Mouse (Mus musculus): ENCODE measurements around the gene Adam11. TPM values are rescaled to one million over a fixed set of nuclear protein-coding genes. Genes with fewer than 3 reads are reported as not detected.
"Not testable (repeated sequence)": the region's sequence is repeated elsewhere in the genome, so short reads cannot be mapped to it uniquely, and the experiment has no call there.

Gene Adam11
- 5.9 and 7.3 TPM in 2 replicates for polyA plus RNA-seq (2014; fragmentation: Nextera tagmentation; extraction: Ambion mirVana)

DNA sequence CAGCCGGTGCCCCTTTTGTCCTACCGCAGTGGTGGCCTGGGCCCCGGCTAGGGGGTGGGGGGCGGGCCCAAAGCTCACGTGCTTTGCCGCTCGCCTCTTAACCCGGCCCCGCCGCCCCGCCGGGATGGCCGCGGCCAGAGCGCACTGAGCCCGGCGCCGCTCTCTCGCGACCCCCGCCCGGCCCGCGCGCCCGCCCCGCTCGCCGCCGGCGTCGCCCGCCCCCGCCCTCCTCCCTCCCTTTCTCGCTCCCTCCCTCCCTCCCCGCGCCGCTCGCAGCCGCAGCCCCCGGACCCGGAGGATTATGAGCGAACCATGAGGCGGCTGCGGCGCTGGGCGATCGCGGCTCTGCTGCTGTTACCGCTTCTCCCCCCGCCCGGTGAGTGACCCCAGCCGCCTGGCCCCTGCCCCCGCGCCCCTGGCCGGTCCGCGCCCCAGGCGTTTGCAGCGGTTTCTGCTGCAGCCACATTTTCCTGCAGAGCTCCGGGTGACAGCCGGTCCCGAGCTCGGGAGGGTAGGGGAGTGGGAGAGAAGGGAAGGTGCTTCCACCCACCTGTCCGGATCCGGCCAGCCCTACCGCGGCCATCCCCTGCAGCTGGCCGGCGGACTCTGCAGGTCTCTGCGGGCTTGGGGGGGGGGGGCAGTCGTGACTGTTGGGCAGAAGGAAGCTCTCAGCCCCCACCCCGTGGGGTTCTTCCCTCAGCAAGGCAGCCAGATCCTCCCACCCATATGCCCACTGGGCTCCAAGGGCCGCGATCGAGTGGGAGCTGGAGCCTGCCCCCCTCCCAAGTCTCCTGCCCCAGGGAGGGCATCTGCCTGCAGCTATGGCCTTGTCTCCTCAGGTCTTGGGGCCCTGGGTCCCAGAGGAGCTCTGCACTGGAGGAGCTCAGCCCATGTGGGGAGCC is at the start of gene Adam11:
Adam11 (plus strand) TSS at position 131 of the 902 bp plus-strand sequence.
- Histone ChIP-seq H3K4me1 (ENCODE audit: control insufficient read depth in 2 of 2, insufficient read depth in 2 of 2, low read length in 2 of 2) (peaks cover 27 to 32% of the 10 kb centered on the region in 2 experiments), H3K27ac (replicated peaks in 1 of 2; ENCODE audit: control insufficient read depth in 1 of 2, insufficient read depth in 1 of 2, low read depth in 2 of 2, low read length in 2 of 2) (peak within 1 kb of the TSS; percentile 1 to 18; a peak in 2 of 4 replicates), H3K9me3 (ENCODE audit: control insufficient read depth, low read length) (no peaks in the 10 kb centered on the region), H3K36me3 (ENCODE audit: control insufficient read depth, insufficient read depth, low read length) (no peaks in the 10 kb centered on the region), H3K4me2 (ENCODE audit: low read length) (peak within 1 kb of the TSS; percentile 99), H3K4me3 (ENCODE audit: control insufficient read depth in 1 of 2, insufficient read depth in 1 of 2, low read depth in 1 of 2, low read length in 2 of 2) (peak within 1 kb of the TSS; percentile 58 to 78), H3K9ac (ENCODE audit: low read length) (peak within 1 kb of the TSS; percentile 85), H3K27me3 (ENCODE audit: control insufficient read depth, insufficient read depth, low read length) (peaks cover 6% of the 10 kb centered on the region; the same call in 1 of the 2 replicates)
- under 1% methylated on average over 55 of the region's 76 CpGs for WGBS
- 0 out of 2 replicates have a peak, but pooled peaks have one; percentile 8 for ATAC-seq (ENCODE audit: insufficient number of reproducible peaks, insufficient read depth, low FRiP score, low read depth)

DNA sequence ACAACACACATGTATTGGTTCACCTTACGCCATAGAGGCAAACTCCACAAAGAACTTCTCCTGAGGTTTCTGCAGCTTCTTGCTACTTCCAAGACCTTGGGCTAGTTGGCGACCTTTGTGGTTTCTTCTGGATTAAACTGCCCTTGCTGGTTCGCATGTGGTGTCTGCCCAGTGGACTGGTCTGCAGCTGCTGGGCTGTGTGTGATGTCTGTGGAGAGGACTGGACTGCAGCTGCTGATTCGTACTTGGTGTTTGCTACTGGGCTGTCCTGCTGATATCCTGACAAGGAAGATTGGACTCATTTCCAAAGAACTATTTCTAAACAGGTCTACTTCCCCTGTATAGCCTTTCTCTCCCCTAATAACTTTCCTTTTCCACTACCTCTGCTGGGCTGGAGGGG is 48.8 kb upstream of the Adam11 start:
- WGBS, result 79% methylated on average over 4 of the region's 4 CpGs
- Histone ChIP-seq H3K36me3 (ENCODE audit: control insufficient read depth, insufficient read depth, low read length) (no peaks in the 10 kb centered on the region), H3K4me3 (ENCODE audit: control insufficient read depth in 1 of 2, insufficient read depth in 1 of 2, low read depth in 1 of 2, low read length in 2 of 2) (no peak overlapping the region), H3K27ac (replicated peaks in 1 of 2; ENCODE audit: control insufficient read depth in 1 of 2, insufficient read depth in 1 of 2, low read depth in 2 of 2, low read length in 2 of 2) (no peak overlapping the region), H3K9ac (ENCODE audit: low read length) (no peak overlapping the region), H3K9me3 (ENCODE audit: control insufficient read depth, low read length) (peaks cover 4% of the 10 kb centered on the region; the same call in 1 of the 2 replicates), H3K27me3 (ENCODE audit: control insufficient read depth, insufficient read depth, low read length) (no peaks in the 10 kb centered on the region), H3K4me1 (ENCODE audit: control insufficient read depth in 2 of 2, insufficient read depth in 2 of 2, low read length in 2 of 2) (no peaks in the 10 kb centered on the region), H3K4me2 (ENCODE audit: low read length) (no peak overlapping the region)
- no peak for ATAC-seq (ENCODE audit: insufficient number of reproducible peaks, insufficient read depth, low FRiP score, low read depth)

DNA sequence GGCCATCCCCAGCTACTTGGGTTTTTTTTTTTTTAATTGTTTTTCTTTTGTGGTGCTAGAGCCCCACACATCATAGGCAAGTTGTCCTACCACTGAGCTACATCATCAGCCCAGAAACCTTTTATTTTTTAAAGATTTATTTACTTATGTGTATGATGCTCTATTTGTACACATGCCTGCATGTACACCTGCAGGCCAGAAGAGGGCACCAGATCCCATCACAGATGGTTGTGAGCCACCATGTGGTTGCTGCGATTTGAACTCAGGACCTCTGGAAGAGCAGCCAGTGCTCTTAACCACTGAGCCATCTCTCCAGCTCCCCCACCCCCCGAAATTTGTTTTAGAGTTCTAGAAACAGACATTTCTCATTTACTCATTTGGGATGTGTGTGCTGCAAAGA is 46.7 kb upstream of the Adam11 start:
- H3K27me3 ChIP-seq (ENCODE audit: control insufficient read depth, insufficient read depth, low read length); ATAC-seq (ENCODE audit: insufficient number of reproducible peaks, insufficient read depth, low FRiP score, low read depth); H3K27ac ChIP-seq (replicated peaks in 1 of 2; ENCODE audit: control insufficient read depth in 1 of 2, insufficient read depth in 1 of 2, low read depth in 2 of 2, low read length in 2 of 2); H3K36me3 ChIP-seq (ENCODE audit: control insufficient read depth, insufficient read depth, low read length); H3K9ac ChIP-seq (ENCODE audit: low read length); H3K4me3 ChIP-seq (ENCODE audit: control insufficient read depth in 1 of 2, insufficient read depth in 1 of 2, low read depth in 1 of 2, low read length in 2 of 2); H3K4me1 ChIP-seq (ENCODE audit: control insufficient read depth in 2 of 2, insufficient read depth in 2 of 2, low read length in 2 of 2); H3K9me3 ChIP-seq (ENCODE audit: control insufficient read depth, low read length); H3K4me2 ChIP-seq (ENCODE audit: low read length): not testable (repeated sequence)
- 79% methylated on average over 2 of the region's 2 CpGs for WGBS

DNA sequence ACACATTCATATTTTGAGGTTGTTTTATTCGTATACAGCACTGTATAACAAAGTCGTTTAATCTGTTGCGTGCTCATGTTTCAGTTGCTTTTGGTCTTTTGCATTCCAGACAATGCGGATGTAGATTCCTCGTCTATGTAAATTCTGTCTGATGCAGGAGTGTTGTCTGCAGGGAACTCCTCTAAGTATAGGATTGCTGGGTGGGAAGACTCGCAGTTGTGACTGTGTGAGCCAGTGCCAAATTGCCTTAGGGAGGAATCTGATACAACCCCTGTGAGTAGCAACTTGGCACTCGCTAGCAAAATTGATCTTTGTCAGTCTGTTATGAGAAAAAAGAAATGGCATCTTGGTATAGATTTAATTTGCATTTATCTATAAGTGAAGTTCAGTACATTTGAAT is 45.1 kb upstream of the Adam11 start:
- Histone ChIP-seq H3K4me1 (ENCODE audit: control insufficient read depth in 2 of 2, insufficient read depth in 2 of 2, low read length in 2 of 2) (no peaks in the 10 kb centered on the region), H3K27ac (replicated peaks in 1 of 2; ENCODE audit: control insufficient read depth in 1 of 2, insufficient read depth in 1 of 2, low read depth in 2 of 2, low read length in 2 of 2) (no peak overlapping the region), H3K9ac (ENCODE audit: low read length) (no peak overlapping the region), H3K4me3 (ENCODE audit: control insufficient read depth in 1 of 2, insufficient read depth in 1 of 2, low read depth in 1 of 2, low read length in 2 of 2) (no peak overlapping the region), H3K4me2 (ENCODE audit: low read length) (no peak overlapping the region), H3K27me3 (ENCODE audit: control insufficient read depth, insufficient read depth, low read length) (no peaks in the 10 kb centered on the region), H3K36me3 (ENCODE audit: control insufficient read depth, insufficient read depth, low read length) (no peaks in the 10 kb centered on the region), H3K9me3 (ENCODE audit: control insufficient read depth, low read length) (peaks cover 4% of the 10 kb centered on the region; the same call in 1 of the 2 replicates)
- WGBS, result 79% methylated on average over 7 of the region's 7 CpGs
- ATAC-seq (ENCODE audit: insufficient number of reproducible peaks, insufficient read depth, low FRiP score, low read depth), result no peak

DNA sequence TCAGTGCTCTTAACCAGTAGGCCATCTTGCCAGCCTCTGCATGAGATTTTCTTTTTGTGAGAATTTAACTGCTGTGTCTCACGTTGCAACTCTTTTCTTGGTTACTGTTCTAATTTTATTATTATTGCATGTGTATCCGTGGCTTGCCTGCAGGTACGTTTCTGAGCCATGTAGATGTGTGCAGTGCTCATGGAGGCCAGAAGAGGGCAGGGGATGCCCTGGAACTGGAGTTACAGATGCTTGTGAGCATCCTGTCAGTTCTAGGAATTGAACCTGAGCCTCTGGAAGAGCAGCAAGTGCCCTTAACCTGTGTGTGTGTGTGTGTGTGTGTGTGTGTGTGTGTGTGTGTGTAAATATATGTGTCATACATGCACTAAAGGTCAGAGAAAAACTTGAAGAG is 35.7 kb upstream of the Adam11 start:
- H3K4me1 ChIP-seq (ENCODE audit: control insufficient read depth in 2 of 2, insufficient read depth in 2 of 2, low read length in 2 of 2), result no peaks in the 10 kb centered on the region
- no peak overlapping the region for H3K9ac ChIP-seq (ENCODE audit: low read length)
- no peaks in the 10 kb centered on the region for H3K36me3 ChIP-seq (ENCODE audit: control insufficient read depth, insufficient read depth, low read length)
- no peaks in the 10 kb centered on the region for H3K9me3 ChIP-seq (ENCODE audit: control insufficient read depth, low read length)
- 31% methylated on average over 3 of the region's 3 CpGs for WGBS
- H3K27ac ChIP-seq (replicated peaks in 1 of 2; ENCODE audit: control insufficient read depth in 1 of 2, insufficient read depth in 1 of 2, low read depth in 2 of 2, low read length in 2 of 2), result no peak overlapping the region
- no peak overlapping the region for H3K4me2 ChIP-seq (ENCODE audit: low read length)
- H3K4me3 ChIP-seq (ENCODE audit: control insufficient read depth in 1 of 2, insufficient read depth in 1 of 2, low read depth in 1 of 2, low read length in 2 of 2), result no peak overlapping the region
- no peaks in the 10 kb centered on the region for H3K27me3 ChIP-seq (ENCODE audit: control insufficient read depth, insufficient read depth, low read length)
- no peak for ATAC-seq (ENCODE audit: insufficient number of reproducible peaks, insufficient read depth, low FRiP score, low read depth)

DNA sequence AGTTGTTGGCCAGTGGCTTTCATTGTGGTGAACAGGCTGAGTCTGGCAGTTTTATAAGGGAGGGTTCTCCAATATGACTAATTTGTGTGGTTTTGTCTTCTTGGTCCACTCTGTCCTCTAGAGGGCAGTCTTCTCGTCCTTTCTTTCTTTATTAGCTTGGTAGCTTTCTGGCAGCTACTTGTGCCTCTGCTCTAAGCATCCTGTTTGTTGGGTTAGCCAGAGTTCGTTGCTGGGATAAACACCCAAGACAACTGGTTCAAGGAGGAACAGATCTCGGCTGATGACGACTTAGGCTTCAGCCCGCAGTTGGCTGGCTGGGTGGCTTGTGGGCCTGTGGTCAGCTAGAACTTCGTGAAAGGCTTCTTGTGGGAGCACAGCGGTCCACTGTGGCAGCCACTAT is 32.6 kb upstream of the Adam11 start:
- no peaks in the 10 kb centered on the region for H3K27me3 ChIP-seq (ENCODE audit: control insufficient read depth, insufficient read depth, low read length)
- no peak for ATAC-seq (ENCODE audit: insufficient number of reproducible peaks, insufficient read depth, low FRiP score, low read depth)
- no peaks in the 10 kb centered on the region for H3K36me3 ChIP-seq (ENCODE audit: control insufficient read depth, insufficient read depth, low read length)
- H3K4me1 ChIP-seq (ENCODE audit: control insufficient read depth in 2 of 2, insufficient read depth in 2 of 2, low read length in 2 of 2), result no peaks in the 10 kb centered on the region
- no peak overlapping the region for H3K4me3 ChIP-seq (ENCODE audit: control insufficient read depth in 1 of 2, insufficient read depth in 1 of 2, low read depth in 1 of 2, low read length in 2 of 2)
- WGBS, result 39% methylated on average over 7 of the region's 7 CpGs
- no peaks in the 10 kb centered on the region for H3K9me3 ChIP-seq (ENCODE audit: control insufficient read depth, low read length)
- no peak overlapping the region for H3K9ac ChIP-seq (ENCODE audit: low read length)
- H3K4me2 ChIP-seq (ENCODE audit: low read length), result no peak overlapping the region
- H3K27ac ChIP-seq (replicated peaks in 1 of 2; ENCODE audit: control insufficient read depth in 1 of 2, insufficient read depth in 1 of 2, low read depth in 2 of 2, low read length in 2 of 2), result no peak overlapping the region

DNA sequence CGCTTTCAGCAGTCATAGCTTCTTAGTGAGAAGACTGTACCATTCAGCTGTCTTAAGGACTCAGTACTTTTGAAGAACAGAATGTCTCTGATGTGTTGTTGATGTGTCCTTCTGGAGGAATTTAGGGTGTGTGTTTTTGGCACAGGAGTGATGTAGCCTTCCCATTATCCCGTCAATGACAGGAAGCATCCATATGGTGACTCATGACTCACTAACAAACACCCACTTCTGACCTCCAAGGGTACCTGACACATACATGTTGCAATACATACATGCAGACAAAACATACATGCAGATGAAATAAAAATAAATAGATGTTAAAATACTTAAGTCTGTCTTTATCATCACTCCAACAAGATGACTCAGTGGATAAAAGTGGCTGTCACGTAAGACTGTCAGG is 31.4 kb upstream of the Adam11 start:
- Histone ChIP-seq H3K4me2 (ENCODE audit: low read length) (no peak overlapping the region), H3K9me3 (ENCODE audit: control insufficient read depth, low read length) (no peaks in the 10 kb centered on the region), H3K36me3 (ENCODE audit: control insufficient read depth, insufficient read depth, low read length) (no peaks in the 10 kb centered on the region), H3K9ac (ENCODE audit: low read length) (no peak overlapping the region), H3K4me3 (ENCODE audit: control insufficient read depth in 1 of 2, insufficient read depth in 1 of 2, low read depth in 1 of 2, low read length in 2 of 2) (no peak overlapping the region), H3K27me3 (ENCODE audit: control insufficient read depth, insufficient read depth, low read length) (no peaks in the 10 kb centered on the region), H3K4me1 (ENCODE audit: control insufficient read depth in 2 of 2, insufficient read depth in 2 of 2, low read length in 2 of 2) (no peaks in the 10 kb centered on the region), H3K27ac (replicated peaks in 1 of 2; ENCODE audit: control insufficient read depth in 1 of 2, insufficient read depth in 1 of 2, low read depth in 2 of 2, low read length in 2 of 2) (no peak overlapping the region)
- WGBS, result 73% methylated on average over 3 of the region's 3 CpGs
- ATAC-seq (ENCODE audit: insufficient number of reproducible peaks, insufficient read depth, low FRiP score, low read depth), result no peak

All from heart, embryonic 14.5 days (tissue).